Mouse (Mus musculus): ENCODE results near the gene Rfx4.

Rfx4 gene

GRCm38 (mm10) chr10:84755786-84756203 is at the start of gene Rfx4:
TSS of gene Rfx4 (plus strand) at chr10:84756062.
- no peak for DNase-seq (ENCODE audit: low spot score in 2 of 2)

- no peak for DNase-seq (ENCODE audit: low spot score in 2 of 2)
Measured at GRCm38 (mm10) chr10:84706543-84706942, 49.3 kb upstream of the Rfx4 start.

GRCm38 (mm10) chr10:84707226-84707625 is 48.6 kb upstream of the Rfx4 start:
- DNase-seq (ENCODE audit: low spot score in 2 of 2): no peak

- no peak for DNase-seq (ENCODE audit: low spot score in 2 of 2)
Measured at GRCm38 (mm10) chr10:84707752-84708530, 47.9 kb upstream of the Rfx4 start.

- DNase-seq (ENCODE audit: low spot score in 2 of 2): no peak
Measured at GRCm38 (mm10) chr10:84710192-84710591, 45.7 kb upstream of the Rfx4 start.

GRCm38 (mm10) chr10:84710827-84711226 is 45.0 kb upstream of the Rfx4 start:
- DNase-seq (ENCODE audit: low spot score in 2 of 2): no peak

- DNase-seq (ENCODE audit: low spot score in 2 of 2): no peak
Measured at GRCm38 (mm10) chr10:84711479-84711878, 44.4 kb upstream of the Rfx4 start.

- DNase-seq (ENCODE audit: low spot score in 2 of 2): no peak
Measured at GRCm38 (mm10) chr10:84711940-84712339, 43.9 kb upstream of the Rfx4 start.

GRCm38 (mm10) chr10:84712532-84712931 is 43.3 kb upstream of the Rfx4 start:
- no peak for DNase-seq (ENCODE audit: low spot score in 2 of 2)

- no peak for DNase-seq (ENCODE audit: low spot score in 2 of 2)
Measured at GRCm38 (mm10) chr10:84713043-84713442, 42.8 kb upstream of the Rfx4 start.

- DNase-seq (ENCODE audit: low spot score in 2 of 2): no peak
Measured at GRCm38 (mm10) chr10:84715639-84716038, 40.2 kb upstream of the Rfx4 start.

- no peak for DNase-seq (ENCODE audit: low spot score in 2 of 2)
Measured at GRCm38 (mm10) chr10:84716581-84716980, 39.3 kb upstream of the Rfx4 start.

GRCm38 (mm10) chr10:84722711-84723110 is 33.2 kb upstream of the Rfx4 start:
- no peak for DNase-seq (ENCODE audit: low spot score in 2 of 2)

- no peak for DNase-seq (ENCODE audit: low spot score in 2 of 2)
Measured at GRCm38 (mm10) chr10:84727005-84727404, 28.9 kb upstream of the Rfx4 start.

GRCm38 (mm10) chr10:84727760-84728159 is 28.1 kb upstream of the Rfx4 start:
- DNase-seq (ENCODE audit: low spot score in 2 of 2): no peak

GRCm38 (mm10) chr10:84730078-84730477 is 25.8 kb upstream of the Rfx4 start:
- DNase-seq (ENCODE audit: low spot score in 2 of 2): no peak

GRCm38 (mm10) chr10:84730956-84731355 is 24.9 kb upstream of the Rfx4 start:
- no peak for DNase-seq (ENCODE audit: low spot score in 2 of 2)

- DNase-seq (ENCODE audit: low spot score in 2 of 2): no peak
Measured at GRCm38 (mm10) chr10:84733511-84733910, 22.4 kb upstream of the Rfx4 start.

GRCm38 (mm10) chr10:84754851-84755785 is 744 bp upstream of the Rfx4 start:
- no peak for DNase-seq (ENCODE audit: low spot score in 2 of 2)

GRCm38 (mm10) chr10:84756435-84757095 is 703 bp downstream of the Rfx4 start:
- no peak for DNase-seq (ENCODE audit: low spot score in 2 of 2)

- DNase-seq (ENCODE audit: low spot score in 2 of 2): no peak
Measured at GRCm38 (mm10) chr10:84757426-84758199, 1.8 kb downstream of the Rfx4 start.

- DNase-seq (ENCODE audit: low spot score in 2 of 2): no peak
Measured at GRCm38 (mm10) chr10:84758200-84758468, 2.3 kb downstream of the Rfx4 start.

Data from natural killer cell, adult 2 months (primary cell).